Mouse (Mus musculus): ENCODE measurements around the gene Cytip. TPM values are rescaled to one million over a fixed set of nuclear protein-coding genes. Genes with fewer than 3 reads are reported as not detected.
"Not testable (repeated sequence)": the region's sequence is repeated elsewhere in the genome, so short reads cannot be mapped to it uniquely, and the experiment has no call there.

Gene Cytip
- total RNA-seq, 4 experiments from 2014 or later = 0.05 to 0.54 (median 0.24) TPM; not detected in 1

GRCm38 (mm10) chr2:58129903-58130302 is 65.4 kb downstream of the Cytip start:
- no peak for DNase-seq (ENCODE audit: low spot score in 2 of 2)

- no peak for DNase-seq (ENCODE audit: low spot score in 2 of 2)
These were observed 84.2 kb downstream of the Cytip start for GRCm38 (mm10) chr2:58111105-58111504.

DNA sequence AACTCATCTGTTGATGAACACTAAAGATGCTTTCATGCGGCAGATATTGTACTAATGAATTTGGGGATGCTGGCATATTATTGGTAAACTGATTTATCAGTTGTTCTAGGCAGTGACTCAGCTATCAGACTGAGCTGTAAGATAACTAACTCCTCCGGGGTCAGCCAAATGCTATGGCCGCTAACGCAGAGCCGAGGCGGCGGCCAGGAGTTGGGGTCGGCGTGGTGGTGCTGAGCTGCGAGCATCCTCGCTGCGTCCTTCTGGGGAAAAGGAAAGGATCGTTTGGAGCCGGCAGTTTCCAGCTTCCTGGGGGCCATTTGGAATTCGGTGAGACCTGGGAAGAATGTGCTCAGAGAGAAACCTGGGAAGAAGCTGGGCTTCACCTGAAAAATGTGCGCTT is 87.4 kb downstream of the Cytip start:
- not testable (repeated sequence) for DNase-seq (ENCODE audit: low spot score in 2 of 2)

DNA sequence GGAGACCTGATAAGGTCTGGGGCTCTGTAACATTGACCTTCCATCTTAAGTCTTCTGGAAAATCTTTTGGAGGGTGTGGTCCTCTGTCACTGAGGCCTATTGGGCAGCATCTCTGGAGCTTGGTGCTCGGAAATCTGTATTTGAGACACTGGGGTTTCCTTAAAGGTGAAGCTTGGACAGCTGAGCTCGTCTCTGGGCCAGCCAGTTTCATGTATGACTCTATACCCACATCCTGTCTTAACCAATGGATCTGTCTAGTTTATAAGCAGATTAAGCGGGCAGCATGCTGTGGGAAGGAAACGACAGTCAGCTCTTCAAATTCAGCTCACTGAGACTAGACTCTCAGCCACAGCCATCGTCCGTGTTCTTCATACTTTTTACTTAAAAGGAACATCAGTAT is 88.3 kb downstream of the Cytip start:
- no peak for DNase-seq (ENCODE audit: low spot score in 2 of 2)

- no peak for DNase-seq (ENCODE audit: low spot score in 2 of 2)
These were observed 100.5 kb downstream of the Cytip start for GRCm38 (mm10) chr2:58094818-58095217.

GRCm38 (mm10) chr2:58086420-58086819 is 108.9 kb downstream of the Cytip start:
- DNase-seq (ENCODE audit: low spot score in 2 of 2) = no peak

GRCm38 (mm10) chr2:58079849-58080248 is 115.5 kb downstream of the Cytip start:
- no peak for DNase-seq (ENCODE audit: low spot score in 2 of 2)

Other genes starting within 250 kb of the Cytip start
- 1 to 10 TPM; 1.1 to 1.5 (median 1.2) TPM for gene Galnt5, start 197.6 kb downstream of the Cytip start, total RNA-seq (2022)
- not detected for gene Ermn, start 142.7 kb downstream of the Cytip start, total RNA-seq (2022)
- gene Acvr1c, start 162.4 kb upstream of the Cytip start, total RNA-seq (2022) = 1 to 10 TPM in 1 of 4 experiments, under 1 TPM in 3; 0.15 to 1.9 (median 0.53) TPM